Mouse (Mus musculus) left cerebral cortex, postnatal 10 days (tissue): Measurements from ENCODE around the gene Clybl. TPM values are rescaled to one million over a fixed set of nuclear protein-coding genes. Genes with fewer than 3 reads are reported as not detected.

Experiments used
- DNase-seq, 2 experiments: peaks; one replicate each; pipeline ENCODE4 v3.0.0; 2021 to 2022; ENCODE audit warnings: low spot score in 2 of 2, mixed read lengths in 1 of 2; ENCODE audit errors: extremely low spot score in 1 of 2
- intact Hi-C: fragments of 180-260 bp; cut with DNase I; formaldehyde crosslinking; loops from one replicate; pipeline ENCODE4 v1.15.1; 2025
- total RNA-seq, 2 experiments: library from RNA; stranded (reverse); gene quantifications; 2 replicates each; pipeline ENCODE4 v1.2.3; 2021

The Clybl gene
- total RNA-seq, 2 experiments from 2014 or later, result 19.4 to 20.9 TPM

DNA sequence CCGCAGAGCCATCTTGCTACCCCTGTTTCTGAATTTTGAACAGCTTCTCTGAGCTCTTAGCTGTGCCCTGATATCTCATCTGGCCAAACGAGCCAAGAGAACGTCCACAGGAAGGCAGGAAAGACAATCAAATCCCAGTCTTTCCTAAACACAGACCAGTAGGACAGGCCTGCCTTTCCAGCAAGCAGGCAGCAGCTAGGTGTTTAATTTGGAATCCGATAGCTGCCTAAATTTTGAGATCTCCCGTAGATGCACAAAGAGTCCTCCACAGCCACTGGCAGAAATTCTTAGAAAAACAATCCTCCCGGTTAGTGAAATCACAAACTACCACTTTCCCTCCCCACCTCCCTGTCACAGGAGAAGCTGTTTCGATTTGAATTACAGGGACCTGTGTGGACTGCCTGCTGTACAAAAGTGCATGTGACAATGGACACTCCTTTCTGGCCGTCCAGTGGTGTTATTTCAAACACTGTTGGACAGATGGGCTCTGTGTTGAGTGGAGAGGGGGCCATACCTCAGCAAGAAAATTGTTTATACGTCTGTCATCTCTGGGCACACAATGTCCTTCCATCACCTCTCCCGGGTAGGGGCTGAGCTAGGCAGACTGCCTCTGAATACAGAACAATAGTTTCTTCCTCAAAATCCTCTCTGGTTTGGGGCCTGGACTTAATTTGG lies 245.2 kb downstream of the Clybl start:
- intact Hi-C loops, result no loop called here
- no peak for DNase-seq

DNA sequence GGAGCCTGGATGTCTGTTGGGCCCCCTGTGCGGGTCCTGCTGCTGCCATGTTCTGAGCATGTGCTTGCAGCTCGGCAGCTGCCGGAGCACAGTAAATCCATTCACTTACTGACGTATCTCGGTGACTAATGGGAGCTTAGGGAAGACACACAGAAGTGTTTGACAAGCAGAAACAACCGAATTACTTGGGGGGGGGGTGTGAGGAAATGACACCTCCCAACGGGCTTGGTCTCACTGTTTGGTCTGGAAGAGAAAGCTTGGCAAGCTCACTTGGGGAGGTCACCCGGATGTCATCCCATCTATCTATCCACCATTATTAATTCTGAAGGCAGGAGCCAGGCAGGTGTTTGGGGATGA lies 245.7 kb downstream of the Clybl start:
- DNase-seq, result no peak
- intact Hi-C loops, result no loop called here

DNA sequence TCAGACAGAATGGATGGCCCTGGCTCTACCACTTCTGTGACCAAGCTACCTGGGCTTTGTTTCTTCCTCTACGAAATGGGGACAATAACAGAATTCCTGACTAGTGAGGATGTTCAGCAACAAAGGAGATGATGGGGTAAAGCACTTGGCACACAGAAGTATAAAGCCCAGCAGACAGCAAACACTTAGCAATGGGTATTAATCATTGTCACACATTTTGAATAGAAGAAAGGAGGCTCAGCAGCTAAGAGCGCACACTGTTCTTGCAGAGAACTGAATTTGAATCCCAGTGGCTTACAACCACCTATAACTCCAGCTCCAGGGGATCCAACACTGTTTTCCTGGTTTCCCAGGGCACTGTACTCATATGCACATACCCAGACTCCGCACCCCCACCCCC lies 246.2 kb downstream of the Clybl start:
- DNase-seq, result no peak
- intact Hi-C loops, result no loop called here

DNA sequence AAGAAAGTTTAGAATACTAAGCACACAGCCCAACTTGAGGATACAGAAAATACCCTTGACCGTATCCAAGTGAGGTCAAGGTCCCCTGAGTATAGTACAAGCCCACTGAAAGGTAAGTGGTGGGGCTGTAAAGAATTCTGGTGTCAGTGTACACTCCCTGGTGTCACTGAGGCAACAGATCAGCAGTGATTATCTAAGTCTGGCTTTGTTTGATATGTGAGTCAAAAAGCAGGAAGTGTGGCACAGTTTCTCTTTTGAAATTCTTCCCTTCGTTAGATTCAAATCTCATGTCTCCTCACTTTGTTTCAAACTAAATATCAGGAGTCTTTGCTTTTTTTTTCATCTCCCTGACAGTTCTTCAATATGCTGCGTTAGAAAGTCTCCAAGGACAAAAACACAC lies 251.1 kb downstream of the Clybl start:
- intact Hi-C loops, result no loop called here

DNA sequence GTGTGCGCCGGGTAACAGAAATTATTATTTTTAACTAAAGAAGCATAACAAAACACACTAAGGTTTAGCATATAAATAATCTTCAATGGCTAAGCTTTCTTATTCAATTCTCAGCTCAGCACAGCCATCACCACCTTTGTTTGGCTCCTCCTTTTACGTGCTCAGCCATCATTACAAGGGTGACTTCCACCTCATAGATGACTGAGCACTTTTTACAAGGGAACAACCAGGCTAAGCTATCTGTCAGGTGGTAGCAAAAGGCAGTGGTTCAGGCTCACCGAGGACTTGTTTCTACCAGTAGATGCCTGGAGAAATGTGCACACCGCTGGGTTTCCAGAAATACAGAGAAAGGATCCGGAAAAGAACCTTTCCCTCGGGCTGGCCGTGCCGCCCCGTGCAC lies 252.5 kb downstream of the Clybl start:
- no peak for DNase-seq
- intact Hi-C loops, result no loop called here

More for the DNA sequence above, 251.1 kb downstream of the Clybl start:
- DNase-seq, result no peak

DNA sequence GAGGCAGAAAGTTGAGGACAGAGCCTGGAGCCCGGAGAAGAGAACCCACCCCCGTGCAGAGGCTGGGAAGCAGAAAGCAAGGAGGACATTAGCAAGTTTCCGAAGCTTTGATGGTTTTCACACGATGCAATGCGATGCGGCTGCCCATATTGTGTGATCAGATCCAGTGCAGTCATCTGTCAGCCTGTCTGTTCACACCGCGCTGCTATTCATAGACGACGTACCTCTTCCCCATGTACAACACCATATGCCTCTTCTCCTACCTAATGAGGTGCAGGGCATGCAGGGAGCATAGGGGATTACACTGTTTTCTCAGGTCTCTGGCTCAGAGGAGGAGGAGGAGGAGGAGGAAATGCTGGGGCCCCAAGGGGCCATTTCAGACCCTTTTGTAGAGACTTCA lies 255.3 kb downstream of the Clybl start:
- intact Hi-C loops, result no loop called here
- no peak for DNase-seq

DNA sequence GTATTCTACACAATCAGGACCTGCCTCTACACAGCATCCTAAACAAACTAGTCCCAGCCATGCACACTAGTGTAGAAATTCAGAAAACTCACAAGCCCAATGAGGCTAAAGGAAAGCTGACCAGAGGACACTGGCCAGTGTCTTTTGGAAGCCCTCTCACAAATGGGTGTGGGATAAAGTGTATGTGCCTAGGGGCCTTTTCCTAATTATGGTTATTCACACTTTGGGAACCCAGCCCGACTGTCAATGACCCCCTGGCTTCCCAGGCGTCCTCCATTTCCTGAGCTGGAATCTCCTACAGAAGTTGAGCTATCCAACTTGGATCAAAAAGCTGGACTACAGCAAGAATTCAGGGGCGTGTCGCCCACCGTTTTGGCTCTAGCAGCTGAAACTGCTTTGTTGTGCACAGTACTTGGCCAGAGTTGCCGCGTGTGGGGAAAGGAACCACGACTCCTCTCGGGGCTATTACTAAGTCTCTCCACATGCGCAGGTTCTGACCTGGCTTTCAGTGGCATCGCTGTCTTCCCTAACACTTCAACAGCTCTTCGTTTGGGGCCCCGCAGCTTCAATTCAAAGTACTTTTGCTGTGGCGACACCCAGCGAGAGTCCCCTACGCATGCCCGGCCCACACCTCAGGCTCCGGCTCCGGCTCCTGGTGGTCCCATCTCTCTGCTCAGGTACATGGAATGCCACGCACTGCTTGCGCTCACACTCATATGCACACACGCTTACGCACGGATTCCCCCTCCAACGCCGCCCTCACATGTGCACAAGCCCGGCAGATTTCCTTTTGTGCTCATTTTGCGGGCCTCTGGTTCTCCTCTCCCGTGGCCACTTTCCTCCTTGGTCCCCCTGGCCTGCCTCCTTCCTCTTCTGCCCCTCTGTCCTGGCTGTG lies 268.3 kb downstream of the Clybl start:
- intact Hi-C loops, result loop anchor here (5.0 kb wide), 1 partner anchor 43 kb away; no protein-coding TSS in a partner anchor
- DNase-seq, result peak in 1 of 2 experiments; percentile 60

DNA sequence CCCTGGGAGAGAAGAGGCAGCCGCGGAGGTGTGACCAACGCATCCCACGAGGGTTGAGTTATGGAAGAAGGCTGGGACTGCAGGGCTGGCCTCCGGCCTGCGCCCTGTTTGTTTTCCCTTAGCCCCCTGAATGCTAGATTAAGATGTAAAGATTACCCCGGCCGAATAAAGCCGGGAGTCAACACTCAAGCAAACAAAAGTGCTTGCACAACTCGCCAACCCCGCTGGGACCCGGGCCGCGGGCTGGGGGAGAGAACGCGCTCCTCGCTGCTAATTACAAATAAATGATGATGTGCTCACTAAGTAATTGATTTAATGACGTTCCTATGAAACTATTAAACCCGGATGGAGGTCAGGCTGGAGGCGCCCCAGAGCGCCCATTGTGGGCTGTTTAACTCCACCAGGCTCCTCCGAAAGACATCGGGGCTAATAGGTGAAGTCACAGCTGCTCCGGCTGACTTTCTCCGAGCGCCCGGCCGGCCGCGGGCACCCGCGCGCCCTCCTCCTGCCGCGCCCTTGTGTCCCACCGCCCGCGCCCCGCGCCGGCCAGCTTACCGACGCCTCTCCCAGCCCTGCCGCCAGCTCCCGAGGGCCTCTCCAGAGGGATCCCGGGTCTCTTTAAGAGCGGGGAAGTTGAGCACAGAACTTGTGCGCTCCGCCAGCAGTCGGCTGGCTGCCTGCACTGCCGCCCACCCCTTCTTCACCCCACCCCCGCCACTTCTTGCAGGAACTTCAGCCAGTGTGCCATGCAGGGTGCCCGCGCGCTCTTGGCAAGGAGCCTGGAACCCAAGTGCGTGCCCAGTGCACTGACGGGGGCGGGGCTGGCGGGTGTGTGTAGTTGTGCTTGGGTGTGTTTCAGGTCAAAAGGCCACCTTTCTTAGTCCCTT lies 269.2 kb downstream of the Clybl start, which contains the start of gene Gm5089:
Gene Gm5089 (minus strand): TSS at position 620 of the 887 bp plus-strand sequence.
- intact Hi-C loops, result loop anchor here (5.0 kb wide), 1 partner anchor 43 kb away; no protein-coding TSS in a partner anchor
- peak; percentile 52 to 72 for DNase-seq

DNA sequence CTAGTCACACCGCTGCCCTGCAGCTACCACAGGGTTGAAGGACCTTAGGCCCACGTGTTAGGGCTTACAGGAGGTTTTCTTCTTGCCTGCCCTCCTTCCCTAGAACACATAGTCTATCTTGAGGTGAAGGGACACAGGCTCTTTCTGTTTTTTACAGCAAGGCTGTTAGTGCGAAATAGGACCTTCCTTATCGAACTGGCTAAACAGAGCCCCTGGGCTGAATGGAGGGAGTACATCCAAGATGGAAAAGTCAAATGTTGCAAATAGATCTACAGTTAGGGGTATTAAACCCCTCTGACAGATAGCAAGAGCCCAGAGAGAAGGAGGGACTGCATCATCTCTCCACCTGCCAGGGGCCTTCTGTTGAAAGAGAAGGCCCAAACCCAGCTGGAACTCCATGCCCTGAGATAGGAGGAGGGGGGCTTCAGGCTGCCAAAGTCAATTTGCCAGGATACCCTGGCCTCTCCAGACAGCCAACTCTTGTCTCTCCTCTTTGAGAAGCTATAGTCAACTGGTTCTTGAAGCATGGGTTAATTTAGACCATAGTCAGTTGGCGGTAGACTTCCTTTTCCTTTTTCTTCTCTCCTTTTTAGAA lies 270.1 kb downstream of the Clybl start:
- DNase-seq, result no peak
- intact Hi-C loops, result loop anchor here (5.0 kb wide), 1 partner anchor 44 kb away; no protein-coding TSS in a partner anchor

Other genes with a start within 250 kb of the Clybl start
- gene Gpr183, start 216.5 kb upstream of the Clybl start, total RNA-seq, result 1 to 10 TPM; 1.0 to 1.1 TPM
- gene Timm8a2, start 147.0 kb upstream of the Clybl start, total RNA-seq, result under 1 TPM in 1 of 2 experiments, not detected in 1; 0.39 TPM
- 10 to 100 TPM; 81.5 to 83.4 TPM for gene Tm9sf2, start 74.7 kb upstream of the Clybl start, total RNA-seq